Comparison of ENCODE assay signal across 8 mouse cellular contexts in genomic region chr11:109439829-109440340, GRCm38 (mm10). TPM values are rescaled to one million over a fixed set of nuclear protein-coding genes. Genes with fewer than 3 reads are reported as not detected.
DNase-seq lines count a peak whose midpoint lies in the region; ATAC-seq lines count a peak whose summit lies in the region.

No protein-coding gene starts in this region.

- H3K27ac ChIP-seq in hindbrain, embryonic 15.5 days (replicated peaks) = 0 out of 2 replicates have a peak overlapping the region, but pooled peaks have one; percentile 14

- H3K9ac ChIP-seq in hindbrain, embryonic 15.5 days = peak overlapping the region; percentile 47

- 3% methylated on average over 32 of the region's 32 CpGs for WGBS in hindbrain, embryonic 15.5 days

- peak overlapping the region; percentile 44 for H3K4me3 ChIP-seq in hindbrain, embryonic 15.5 days

- peak; percentile 89 for DNase-seq in T-cell, adult 2 months (ENCODE audit: low spot score)
- peak; percentile 35 to 58 for DNase-seq in cerebellum, postnatal 4 days (ENCODE audit: low spot score in 2 of 2)
- peak; percentile 82 for DNase-seq in gastrocnemius, adult 18-20 months (ENCODE audit: low spot score)
- DNase-seq in left cerebral cortex, adult 11 months (ENCODE audit: low spot score) = peak; percentile 32
- DNase-seq in lung, postnatal 36 days = peak; percentile 83
- DNase-seq in retina, adult 2 months (ENCODE audit: low read depth, low spot score) = peak; percentile 57
- peak; percentile 88 for DNase-seq in thymus, postnatal 14 days

- peaks cover 8% of the 10 kb centered on the region for H3K4me1 ChIP-seq in hindbrain, embryonic 15.5 days (replicated peaks)

- no peaks in the 10 kb centered on the region for H3K27me3 ChIP-seq in hindbrain, embryonic 15.5 days

- peak; percentile 53; the same call in 1 of the 2 replicates for ATAC-seq in hindbrain, embryonic 15.5 days (ENCODE audit: low FRiP score, low read depth)

- H3K9me3 ChIP-seq in hindbrain, embryonic 15.5 days = no peaks in the 10 kb centered on the region

- peaks cover 28% of the 10 kb centered on the region for H3K36me3 ChIP-seq in hindbrain, embryonic 15.5 days

- peak overlapping the region; percentile 85 for H3K4me2 ChIP-seq in hindbrain, embryonic 15.5 days

RNA-seq across cellular contexts. Expression of gene Amz2, which starts 14.1 kb away (rescaled TPM):
- 10 to 100 TPM; 68.8 to 72.7 TPM for total RNA-seq in gastrocnemius, adult 18-20 months (2021)
- 52.8 and 54.2 TPM in 2 replicates for polyA plus RNA-seq in hindbrain, embryonic 15.5 days (2015; fragmentation: Nextera tagmentation; extraction: Ambion mirVana)

RNA-seq across cellular contexts. Expression of gene 9930022D16Rik, which starts 26.2 kb away (rescaled TPM):
- total RNA-seq in gastrocnemius, adult 18-20 months (2021) = not detected
- not detected in 2 replicates for polyA plus RNA-seq in hindbrain, embryonic 15.5 days (2015; fragmentation: Nextera tagmentation; extraction: Ambion mirVana)

RNA-seq across cellular contexts. Expression of gene Arsg, which starts 33.3 kb away (rescaled TPM):
- total RNA-seq in gastrocnemius, adult 18-20 months (2021) = 1 to 10 TPM; 1.2 to 1.6 TPM
- 5.5 and 7.1 TPM in 2 replicates for polyA plus RNA-seq in hindbrain, embryonic 15.5 days (2015; fragmentation: Nextera tagmentation; extraction: Ambion mirVana)

RNA-seq across cellular contexts. Expression of gene Slc16a6, which starts 33.5 kb away (rescaled TPM):
- total RNA-seq in gastrocnemius, adult 18-20 months (2021) = 1 to 10 TPM; 3.7 to 7.1 TPM
- 5.6 and 5.8 TPM in 2 replicates for polyA plus RNA-seq in hindbrain, embryonic 15.5 days (2015; fragmentation: Nextera tagmentation; extraction: Ambion mirVana)

Comparison
In these comparisons a context has a peak if more than half of its experiments do, and no peak if none do; other contexts are left out.
1. Peak in every context shown above with its lines: DNase-seq, ATAC-seq, H3K4me3 ChIP-seq and H3K27ac ChIP-seq.
2. DNase-seq: peak in every context shown above with its lines; median percentile 89 in T-cell, adult 2 months; 88 in thymus, postnatal 14 days; 83 in lung, postnatal 36 days; 82 in gastrocnemius, adult 18-20 months; 57 in retina, adult 2 months; 46 in cerebellum, postnatal 4 days; 32 in left cerebral cortex, adult 11 months.